Mouse (Mus musculus): ENCODE measurements around the gene Ntrk2.
"Not testable (repeated sequence)": the region's sequence is repeated elsewhere in the genome, so short reads cannot be mapped to it uniquely, and the experiment has no call there.

The Ntrk2 gene

DNA sequence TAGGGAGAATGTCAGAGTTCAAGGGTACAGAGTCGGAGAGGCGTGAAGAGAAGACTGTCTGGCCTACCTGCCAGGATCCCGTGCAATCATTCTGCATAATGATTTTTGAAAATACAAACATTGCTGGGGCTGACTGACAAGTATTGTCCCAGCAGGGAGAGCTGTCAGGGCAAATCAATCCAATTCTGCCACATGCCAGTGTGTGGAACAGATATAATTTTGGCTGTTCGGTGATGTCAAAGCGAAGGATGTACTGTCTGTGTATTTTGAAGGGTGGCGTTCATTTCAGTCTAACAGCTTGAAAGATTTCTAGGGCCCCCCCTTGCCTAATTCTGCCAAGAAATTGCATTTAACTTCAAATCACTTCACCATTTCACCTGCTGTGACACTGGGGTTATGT is 224.2 kb downstream of the Ntrk2 start:
- DNase-seq (ENCODE audit: low read depth, low spot score): no peak

DNA sequence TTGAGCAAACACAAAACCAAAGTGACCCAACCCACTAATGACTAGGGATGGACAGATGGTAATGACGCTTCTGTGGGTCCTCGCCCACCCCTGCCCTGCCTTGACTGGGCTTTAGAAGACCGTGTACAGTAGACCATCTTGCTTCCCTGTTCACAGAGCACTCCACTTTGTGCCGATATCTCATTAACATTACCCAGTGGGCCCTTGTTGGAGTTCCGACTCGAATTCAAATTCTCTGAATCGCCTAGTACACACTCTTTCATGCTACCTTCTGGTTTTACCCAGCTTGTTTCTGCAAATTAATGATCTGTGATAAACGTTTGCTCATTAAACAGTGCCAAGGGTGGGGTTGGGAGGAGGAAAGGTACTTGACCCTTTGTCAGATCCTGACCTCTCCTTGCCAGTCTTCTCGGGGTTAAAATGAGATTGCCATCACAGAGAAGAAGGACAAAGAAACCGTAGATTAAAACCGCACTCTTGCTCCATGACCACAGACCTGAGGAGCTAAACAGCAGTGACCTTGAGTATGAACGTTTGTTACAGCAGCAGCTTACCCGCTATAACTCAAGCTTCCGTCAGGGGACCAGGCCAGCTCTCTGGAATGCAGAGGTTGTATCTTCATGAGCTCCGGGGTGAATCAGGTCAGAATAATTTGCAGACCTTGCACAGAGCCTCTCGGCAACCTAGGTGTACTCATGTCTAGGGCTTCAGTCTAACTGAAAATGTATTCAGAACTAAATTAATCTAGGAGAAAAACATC is 234.0 kb downstream of the Ntrk2 start:
- no peak for DNase-seq (ENCODE audit: low read depth, low spot score)

DNA sequence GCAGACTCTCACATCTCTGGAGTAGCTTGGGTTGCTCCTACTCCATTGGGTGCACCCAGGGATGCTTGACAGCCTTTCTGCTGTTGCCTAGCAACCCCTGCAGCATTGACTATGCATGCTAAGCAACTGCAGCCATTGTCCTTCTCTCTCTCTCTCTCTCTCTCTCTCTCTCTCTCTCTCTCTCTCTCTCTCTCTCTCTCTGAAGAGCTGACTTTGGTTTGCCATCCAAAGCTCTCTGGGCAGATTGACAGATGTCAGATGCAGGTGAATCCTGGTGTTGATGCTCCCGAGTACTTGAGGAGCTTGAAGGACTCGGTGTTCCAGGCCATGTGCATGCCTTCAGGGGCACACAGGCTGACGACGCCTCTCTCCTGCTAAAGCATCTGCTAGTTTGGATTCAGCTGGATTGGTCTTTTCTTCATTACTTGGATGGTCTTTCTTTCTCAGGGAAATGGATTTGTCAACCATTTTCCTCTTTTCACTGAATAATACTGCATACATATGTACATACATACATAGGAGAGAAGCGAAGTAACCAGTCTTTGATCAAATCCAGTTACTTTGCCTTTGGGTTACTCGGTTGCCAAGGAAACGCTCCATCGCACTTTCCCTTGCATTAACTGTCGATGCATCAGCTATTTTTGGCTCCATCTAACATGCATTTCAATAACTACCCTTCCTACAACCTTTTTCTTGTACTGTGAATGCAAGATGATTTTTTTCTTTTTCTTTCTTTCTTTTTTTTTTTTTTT is 234.8 kb downstream of the Ntrk2 start:
- peak; percentile 86 for DNase-seq (ENCODE audit: low read depth, low spot score)

DNA sequence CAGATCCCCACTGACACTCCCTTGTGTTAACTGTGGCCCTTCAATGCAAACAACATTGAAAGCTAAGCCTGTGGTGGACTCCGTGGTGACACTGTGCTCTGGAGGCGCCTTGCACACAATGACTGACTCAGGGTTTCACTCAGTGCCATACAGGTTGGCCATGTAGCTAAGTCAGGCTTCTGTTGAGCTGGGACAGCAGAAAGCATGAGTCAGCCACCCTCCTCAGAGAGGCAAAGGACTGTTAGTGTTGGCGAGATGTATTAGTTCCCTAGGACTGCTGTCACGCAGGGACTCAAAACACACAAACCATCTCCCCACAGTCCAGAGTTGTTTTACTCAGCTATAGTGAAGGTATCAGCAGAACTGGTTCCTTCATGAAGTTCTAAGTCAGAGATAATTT is 245.8 kb downstream of the Ntrk2 start:
- DNase-seq (ENCODE audit: low read depth, low spot score): no peak

DNA sequence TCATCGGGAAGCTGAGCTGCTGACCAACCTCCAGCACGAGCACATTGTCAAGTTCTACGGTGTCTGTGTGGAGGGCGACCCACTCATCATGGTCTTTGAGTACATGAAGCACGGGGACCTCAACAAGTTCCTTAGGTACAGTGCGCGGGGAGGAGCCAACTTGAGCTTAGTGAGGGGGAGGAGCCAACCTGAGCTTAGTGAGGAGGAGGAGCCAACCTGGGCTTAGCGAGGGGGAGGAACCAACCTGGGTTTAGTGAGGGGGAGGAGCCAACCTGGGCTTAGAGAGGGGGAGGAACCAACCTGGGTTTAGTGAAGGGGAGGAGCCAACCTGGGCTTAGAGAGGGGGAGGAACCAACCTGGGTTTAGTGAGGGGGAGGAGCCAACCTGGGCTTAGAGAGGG is 248.0 kb downstream of the Ntrk2 start:
- DNase-seq (ENCODE audit: low read depth, low spot score): not testable (repeated sequence)

DNA sequence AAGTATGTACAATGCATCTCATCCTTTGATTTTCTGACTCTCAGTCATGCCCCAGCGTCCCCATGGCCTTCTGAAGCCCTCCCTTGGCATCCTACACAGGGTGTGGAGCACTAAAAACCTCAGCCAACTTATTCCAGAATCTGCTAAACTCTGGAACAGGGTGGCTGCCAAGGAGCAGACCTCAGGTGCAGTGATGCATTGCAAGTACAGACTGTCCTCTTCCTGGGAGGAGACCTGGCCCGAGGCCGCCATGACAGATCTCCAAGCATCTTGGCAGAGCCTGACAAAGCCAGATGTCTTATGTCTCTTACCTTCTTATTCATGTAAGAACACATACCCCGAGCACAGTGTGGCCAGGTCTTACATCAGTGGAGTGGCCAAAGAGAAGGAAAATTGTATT is 250.5 kb downstream of the Ntrk2 start:
- DNase-seq (ENCODE audit: low read depth, low spot score): no peak

DNA sequence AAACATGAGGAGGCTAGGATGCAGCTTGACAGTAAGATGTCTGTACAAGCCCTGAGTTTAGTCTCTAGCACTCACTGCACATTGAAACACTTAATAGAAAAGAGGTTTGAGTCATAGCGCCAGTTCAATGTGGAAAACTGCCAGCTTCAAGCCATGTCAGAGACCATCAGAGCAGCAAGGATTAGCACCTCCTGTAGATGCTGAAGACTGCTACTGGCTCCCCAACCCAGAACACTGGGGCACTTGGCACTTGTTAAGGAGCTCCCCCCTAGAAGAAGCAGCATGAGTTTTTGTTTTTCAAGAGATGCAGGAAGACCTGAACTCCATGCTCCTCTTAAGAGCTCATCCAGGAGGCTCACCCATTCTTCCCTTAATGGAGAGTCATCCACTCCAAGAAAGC is 251.5 kb downstream of the Ntrk2 start:
- DNase-seq (ENCODE audit: low read depth, low spot score): no peak

DNA sequence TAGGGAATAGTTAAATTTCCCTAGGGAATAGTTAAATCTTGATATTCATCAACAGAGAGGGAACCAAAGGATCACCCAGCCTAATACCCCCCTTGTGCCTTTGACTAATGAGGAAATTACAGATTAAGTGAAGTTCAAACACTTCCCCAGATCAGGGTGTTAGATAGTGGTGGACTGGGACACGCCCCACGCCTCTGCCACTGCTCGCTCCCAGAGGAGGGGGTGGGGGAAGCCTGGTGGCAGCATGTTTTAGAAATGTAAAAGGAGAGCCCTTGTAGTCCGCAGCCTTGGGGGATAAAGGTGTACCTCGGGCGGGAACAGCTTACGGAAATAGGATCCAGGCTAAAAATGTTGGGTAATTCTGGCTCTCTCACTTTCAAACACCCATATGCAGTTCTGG is 252.7 kb downstream of the Ntrk2 start:
- DNase-seq (ENCODE audit: low read depth, low spot score): no peak

DNA sequence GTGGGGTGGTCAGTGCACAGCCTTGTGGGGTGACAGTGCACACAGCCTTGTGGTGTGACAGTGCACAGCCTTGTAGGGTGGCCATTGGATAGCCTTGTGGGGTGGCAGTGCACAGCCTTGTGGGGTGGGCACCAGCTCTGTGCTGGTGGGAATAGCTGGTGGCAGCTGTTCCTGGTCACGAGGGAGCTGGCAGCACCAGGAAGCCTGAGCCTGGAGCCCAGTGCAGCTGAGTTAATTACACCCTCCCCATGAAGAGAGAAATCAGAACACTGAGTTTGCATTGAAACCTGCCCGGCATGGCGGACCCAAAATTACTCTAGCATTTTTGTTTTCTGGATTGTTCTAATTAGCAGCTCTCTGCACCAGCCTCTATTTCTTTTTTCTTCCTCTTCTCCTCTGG is 259.3 kb downstream of the Ntrk2 start:
- peak; percentile 44 for DNase-seq (ENCODE audit: low read depth, low spot score)

DNA sequence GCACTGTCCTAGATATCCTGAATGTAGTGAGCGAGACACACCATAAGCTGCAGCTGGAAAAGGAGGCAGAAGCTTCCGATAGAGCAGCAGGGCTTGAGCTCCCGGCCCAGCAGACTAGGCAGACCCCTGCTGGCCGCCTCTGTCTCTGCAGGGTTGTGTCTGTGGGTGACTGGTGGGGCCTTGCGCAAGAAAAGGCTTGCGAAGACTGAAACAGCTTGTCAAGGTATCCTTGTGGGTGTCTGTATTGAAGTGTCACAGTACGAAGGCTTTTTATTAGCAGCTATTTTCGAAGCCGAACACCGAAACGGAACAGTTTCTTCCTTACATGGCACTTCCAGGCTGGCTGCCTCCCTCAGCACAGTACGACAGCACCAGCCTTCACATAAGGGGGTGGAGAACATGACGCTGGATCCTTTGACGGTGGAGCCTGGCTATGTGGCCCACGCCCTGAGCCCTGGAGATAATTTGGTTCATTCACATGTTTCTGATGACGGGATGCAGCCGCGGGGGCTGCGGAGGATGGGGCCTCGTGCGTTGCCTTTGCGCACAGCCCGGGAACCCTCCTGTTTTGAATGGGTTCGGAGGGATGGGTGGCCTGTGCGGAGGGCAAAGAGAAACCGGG is 267.4 kb downstream of the Ntrk2 start:
- DNase-seq (ENCODE audit: low read depth, low spot score): peak; percentile 98

DNA sequence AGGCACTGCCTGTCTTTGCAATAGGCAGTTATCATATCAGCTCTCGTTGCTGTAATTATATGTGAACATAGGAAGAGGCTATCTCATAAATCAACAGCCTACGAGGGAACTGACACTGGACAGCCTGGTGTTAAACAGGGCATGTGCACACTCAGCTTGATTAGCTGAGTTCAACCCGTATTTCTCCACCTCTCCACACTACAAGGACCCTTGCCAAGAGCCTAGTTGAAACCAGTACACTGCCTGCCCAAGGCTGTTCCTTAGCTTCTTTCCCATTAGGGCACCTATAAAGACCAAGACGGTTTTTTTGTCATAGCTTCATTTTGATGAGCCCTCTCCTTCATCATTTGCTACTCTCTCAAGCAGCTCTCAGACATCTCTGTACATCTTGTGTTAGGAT is 270.1 kb downstream of the Ntrk2 start:
- DNase-seq (ENCODE audit: low read depth, low spot score): no peak

DNA sequence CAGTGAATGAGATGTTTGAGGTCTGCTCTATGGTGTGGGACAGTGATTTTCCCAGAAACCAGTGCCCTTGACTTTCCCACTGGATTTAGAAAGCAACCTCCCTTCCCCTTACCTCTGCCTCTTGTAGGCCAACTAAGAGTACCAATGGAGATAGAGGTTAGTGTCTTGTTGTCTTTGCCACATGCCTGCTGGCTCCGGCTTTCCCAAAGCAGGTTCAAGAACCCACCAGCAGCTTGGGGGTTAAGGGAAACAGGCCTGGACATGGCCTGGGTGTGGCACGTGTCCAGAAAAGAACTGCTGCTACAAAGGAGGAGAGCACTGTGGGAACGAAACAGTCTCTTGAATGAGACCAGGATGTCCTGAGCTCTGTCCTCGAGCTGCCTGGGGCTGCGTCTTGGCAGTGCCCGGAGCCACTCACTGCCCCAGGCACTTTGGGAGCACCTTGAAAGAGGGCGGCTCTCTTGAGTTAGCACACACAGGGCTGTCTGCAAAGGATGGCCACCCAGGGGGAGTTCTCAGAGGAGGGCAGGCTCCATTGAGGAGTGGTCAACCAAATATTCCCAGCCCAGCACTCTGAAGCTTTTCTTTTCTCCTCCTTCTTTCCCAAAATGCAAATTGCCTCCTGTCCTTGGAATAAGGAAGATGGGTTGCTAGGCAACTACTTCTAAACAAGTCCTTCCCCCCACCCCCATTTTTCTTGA is 273.5 kb downstream of the Ntrk2 start:
- DNase-seq (ENCODE audit: low read depth, low spot score): no peak

DNA sequence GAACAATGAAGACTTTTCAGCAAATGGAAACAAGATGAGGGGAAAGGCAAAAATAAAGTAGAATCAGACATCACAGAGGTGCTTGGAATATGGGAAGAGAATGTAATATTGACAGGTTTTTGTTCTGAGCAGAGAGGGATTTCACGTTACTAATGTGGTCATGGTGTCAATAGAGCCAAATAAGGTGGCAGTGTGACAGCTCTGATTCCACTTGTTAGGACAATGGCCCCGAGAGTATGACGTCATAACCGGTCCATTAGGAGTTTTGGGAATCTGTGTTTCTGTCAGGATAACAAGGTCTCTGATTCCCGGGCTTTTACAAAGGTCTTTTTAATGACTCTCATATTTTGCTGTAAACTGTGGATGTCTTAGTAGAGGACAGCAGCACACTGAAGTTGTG is 274.1 kb downstream of the Ntrk2 start:
- DNase-seq (ENCODE audit: low read depth, low spot score): no peak

DNA sequence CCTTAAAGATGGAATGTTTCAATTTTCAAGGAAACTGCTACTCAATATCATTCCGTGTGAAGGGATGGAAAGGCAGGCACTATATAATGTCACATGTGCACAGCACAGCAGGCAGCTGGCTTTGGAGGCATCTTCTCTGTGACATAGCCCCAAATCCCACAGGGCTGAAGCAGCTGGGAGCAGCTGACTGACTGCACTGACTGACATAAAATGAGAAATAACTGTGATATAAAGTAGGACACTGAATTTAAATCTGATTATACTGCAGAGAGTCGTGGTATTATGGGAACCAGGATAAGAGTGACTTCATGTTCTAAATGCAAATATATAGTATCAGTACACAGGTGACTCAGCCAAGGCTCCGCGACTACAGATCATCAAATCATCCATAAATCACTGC is 282.6 kb downstream of the Ntrk2 start:
- peak; percentile 42 for DNase-seq (ENCODE audit: low read depth, low spot score)

DNA sequence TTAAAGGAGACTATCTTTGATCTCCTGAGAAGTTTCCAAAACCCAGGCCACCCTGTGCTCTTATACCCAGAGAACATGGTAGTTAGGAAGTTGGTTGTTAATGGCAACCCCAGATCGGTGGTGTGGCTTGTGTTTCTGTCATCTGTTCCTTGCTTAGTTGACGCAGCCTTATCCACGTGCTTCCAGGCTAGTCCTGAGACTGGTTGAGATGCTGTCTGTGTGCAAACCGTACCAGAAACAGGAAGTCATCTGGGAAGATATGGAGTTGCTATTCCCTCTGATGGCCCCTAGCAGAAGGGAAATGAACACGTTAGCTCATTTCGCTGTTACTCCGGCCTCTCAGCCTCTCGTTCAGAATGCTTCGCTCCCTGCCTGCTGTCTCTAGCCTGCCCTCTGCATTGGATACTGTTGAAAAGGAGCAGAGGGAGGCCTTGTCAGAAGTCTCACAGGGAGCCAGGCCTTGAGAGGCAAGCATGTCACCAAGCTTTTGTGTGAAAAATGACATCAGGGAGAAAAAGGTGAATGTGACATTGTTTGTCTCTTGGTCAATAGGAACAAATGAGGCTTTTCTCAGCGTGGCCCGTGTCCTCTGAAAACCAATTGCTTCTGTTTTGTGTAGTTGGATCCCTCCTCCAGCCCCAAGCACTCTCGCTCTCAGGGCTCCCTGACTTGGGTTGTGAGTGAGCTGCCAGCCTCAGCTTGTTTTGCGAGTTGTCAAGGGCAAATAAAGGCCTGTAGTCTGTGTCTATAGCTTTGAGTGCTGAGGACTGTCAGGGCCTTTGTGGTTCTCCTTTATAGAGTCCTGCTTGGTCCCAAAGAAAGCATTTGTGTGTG is 285.0 kb downstream of the Ntrk2 start:
- no peak for DNase-seq (ENCODE audit: low read depth, low spot score)

DNA sequence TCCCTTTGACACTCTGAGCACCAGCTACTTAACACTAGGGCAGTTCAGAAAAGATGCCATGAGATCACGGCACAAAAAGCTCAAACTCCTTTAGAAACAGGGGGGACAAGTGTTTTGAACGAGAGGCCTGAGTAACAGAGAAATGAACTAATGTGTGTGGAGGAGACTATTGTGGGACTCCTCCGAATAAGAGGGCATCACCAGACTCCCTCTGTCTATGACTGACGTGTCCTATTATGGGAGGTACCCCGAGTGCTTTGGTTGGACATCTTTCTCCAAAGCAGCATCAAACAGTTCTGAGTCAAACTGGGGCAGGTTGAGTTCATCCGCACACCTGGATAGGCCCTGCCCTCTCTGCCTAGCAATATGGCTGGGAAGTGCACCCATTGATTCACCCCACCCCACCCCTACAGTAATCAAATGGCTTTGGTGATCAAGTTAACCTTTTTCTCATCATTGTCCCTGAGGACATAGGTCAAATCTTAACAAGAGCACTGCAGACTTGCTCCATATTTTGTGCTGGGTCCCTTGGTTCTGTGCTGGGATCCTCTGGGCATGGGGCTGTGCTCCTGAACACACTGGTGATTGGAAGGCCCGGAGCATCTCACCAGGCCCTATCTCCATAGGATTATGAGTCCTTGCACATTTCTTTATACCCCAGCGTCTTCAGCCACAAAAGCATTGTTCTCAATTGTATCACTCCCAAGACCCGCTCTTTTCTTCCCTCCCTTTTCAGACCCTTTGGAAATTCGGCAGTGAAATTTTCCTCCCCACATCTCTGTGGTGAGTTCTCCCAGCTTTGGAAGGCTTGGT is 285.9 kb downstream of the Ntrk2 start:
- DNase-seq (ENCODE audit: low read depth, low spot score): no peak

DNA sequence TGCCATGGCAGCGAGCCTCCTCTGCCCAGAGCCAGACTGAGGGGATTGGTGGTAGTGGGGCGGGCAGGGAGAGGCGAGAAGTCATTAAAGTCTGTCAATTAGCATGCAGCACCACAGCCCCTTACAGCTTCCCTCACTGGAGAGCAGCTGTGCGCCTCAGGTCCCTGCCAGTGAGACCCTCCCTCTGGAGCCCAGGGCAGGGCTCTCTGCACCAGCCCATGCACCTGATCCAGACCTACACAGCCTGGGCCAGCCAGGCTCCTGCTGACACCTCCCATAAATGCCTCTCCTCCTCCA is 286.4 kb downstream of the Ntrk2 start:
- peak; percentile 72 for DNase-seq (ENCODE audit: low read depth, low spot score)

DNA sequence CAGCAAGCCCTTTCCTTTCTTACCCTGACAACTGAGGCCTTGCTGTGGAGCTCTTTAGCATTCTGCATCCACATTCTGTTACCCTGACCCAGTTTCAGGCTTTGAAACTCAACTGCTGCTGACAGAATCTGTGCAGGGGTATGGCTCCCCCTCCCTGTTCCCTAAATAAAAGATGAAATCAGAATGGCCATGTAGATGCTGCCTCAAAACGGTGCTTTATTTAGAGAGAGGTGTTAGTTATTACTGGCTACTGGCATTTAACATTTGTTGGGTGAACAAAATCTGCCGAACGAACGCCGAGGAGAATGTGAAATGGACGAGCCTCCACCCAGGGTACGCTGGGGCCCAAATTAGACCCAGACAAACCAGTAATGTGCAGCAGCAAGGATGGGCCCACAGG is 288.4 kb downstream of the Ntrk2 start:
- DNase-seq (ENCODE audit: low read depth, low spot score): peak; percentile 85

DNA sequence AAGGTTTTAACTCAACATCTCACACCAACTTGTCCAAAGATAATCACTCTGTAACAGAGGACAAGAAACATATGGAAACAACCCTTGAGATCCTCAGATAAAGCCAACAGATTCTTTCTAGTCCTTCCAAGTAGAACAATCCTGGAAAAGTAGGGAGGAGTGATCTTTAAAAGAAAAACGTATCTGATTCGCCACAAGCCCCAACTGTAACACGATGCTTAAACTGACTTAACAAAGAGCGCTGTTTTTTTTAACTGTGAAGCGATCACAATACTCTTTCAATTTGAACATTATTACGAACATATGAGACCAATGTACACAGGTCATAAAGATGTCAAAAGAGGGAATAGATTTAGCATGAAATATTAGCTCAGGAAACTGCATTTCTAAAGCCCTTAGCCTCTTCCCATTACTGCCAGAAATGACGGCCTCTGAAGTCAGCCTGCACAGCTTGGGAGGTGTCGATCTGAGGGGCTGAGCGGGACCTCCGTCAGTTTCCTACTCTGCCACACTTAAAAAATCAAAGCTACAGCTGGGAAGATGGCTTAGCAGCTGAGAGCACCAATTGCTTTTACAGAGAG is 289.5 kb downstream of the Ntrk2 start:
- DNase-seq (ENCODE audit: low read depth, low spot score): peak; percentile 50

DNA sequence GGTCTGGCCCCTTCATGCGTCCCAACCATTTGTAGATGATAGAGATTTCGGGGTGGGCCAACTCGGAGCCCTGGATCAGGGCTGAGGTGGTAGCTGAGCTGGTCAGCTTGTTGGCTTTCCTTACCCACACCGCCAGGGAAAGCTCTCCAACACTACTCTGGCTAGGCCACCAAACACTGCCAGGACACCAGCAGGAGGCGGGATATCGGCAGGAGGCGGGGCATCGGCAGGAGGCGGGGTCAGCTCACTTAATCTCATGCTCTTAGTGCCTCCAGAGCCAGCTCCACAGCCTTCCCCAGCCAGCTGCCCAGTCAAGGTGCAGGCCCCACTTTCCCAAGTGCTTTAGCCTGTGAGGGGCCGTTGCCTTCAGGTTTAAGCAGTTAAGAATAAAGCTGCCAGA is 293.7 kb downstream of the Ntrk2 start:
- DNase-seq (ENCODE audit: low read depth, low spot score): no peak
